Mouse (Mus musculus) CH12.LX (cell line): Measurements from ENCODE around the gene D230025D16Rik. TPM values are rescaled to one million over a fixed set of nuclear protein-coding genes. Genes with fewer than 3 reads are reported as not detected.

Experiments
- DNase-seq: peaks from one replicate; pipeline ENCODE4 v3.0.0-alpha.2; 2013; ENCODE audit errors: extremely low read depth
- H3K27ac ChIP-seq: 2 replicates; pipeline ENCODE4 v1.5.1; 2012; ENCODE audit warnings: low read depth, mild to moderate bottlenecking, control low read depth, moderate library complexity; ENCODE audit not compliant: insufficient read depth
- H3K27me3 ChIP-seq: replicated peaks from 2 replicates; pipeline ENCODE3; 2012; ENCODE audit warnings: inconsistent platforms
- H3K36me3 ChIP-seq, 2 experiments: replicated peaks in 1 of 2; 2 replicates each; pipeline versions ENCODE3 to v1.6.1; 2012; ENCODE audit warnings: inconsistent platforms in 1 of 2, low read length in 1 of 2, mild to moderate bottlenecking in 1 of 2, mixed read lengths in 1 of 2, moderate library complexity in 1 of 2; ENCODE audit not compliant: control insufficient read depth in 1 of 2, insufficient read depth in 1 of 2
- H3K4me1 ChIP-seq, 2 experiments: 2 replicates each; pipeline ENCODE4 v1.6.1; 2012; ENCODE audit warnings: inconsistent platforms in 1 of 2, moderate library complexity in 1 of 2; ENCODE audit not compliant: insufficient read depth in 2 of 2, control insufficient read depth in 1 of 2
- H3K4me2 ChIP-seq: 2 replicates; pipeline ENCODE4 v1.6.1; 2012; ENCODE audit warnings: low read depth, mild to moderate bottlenecking, control low read depth; ENCODE audit not compliant: poor library complexity, insufficient read depth, severe bottlenecking
- H3K4me3 ChIP-seq, 3 experiments: fragments of 150-350 bp in 1 of 3; sonication (generic) in 1 of 3; replicated peaks in 1 of 3; 2 replicates each; pipeline versions ENCODE3 to v1.5.1; 2011 to 2012; ENCODE audit warnings: low read depth in 2 of 3, low read length in 2 of 3, mild to moderate bottlenecking in 2 of 3, moderate library complexity in 2 of 3, control low read depth in 1 of 3, improper control_type of control experiment in 1 of 3, inconsistent platforms in 1 of 3, mixed read lengths in 1 of 3; ENCODE audit not compliant: poor library complexity in 1 of 3
- H3K79me2 ChIP-seq: replicated peaks from 2 replicates; pipeline ENCODE4 v1.6.1; 2012; ENCODE audit warnings: mild to moderate bottlenecking, moderate library complexity; ENCODE audit not compliant: control insufficient read depth, poor library complexity, insufficient read depth, severe bottlenecking; ENCODE audit errors: extremely low read depth
- H3K9ac ChIP-seq: 2 replicates; pipeline ENCODE4 v1.6.1; 2012; ENCODE audit warnings: low read depth, mild to moderate bottlenecking, control low read depth, moderate library complexity; ENCODE audit not compliant: insufficient read depth
- H3K9me3 ChIP-seq: replicated peaks from 2 replicates; pipeline ENCODE3; 2012; ENCODE audit warnings: low read length, inconsistent platforms, mixed read lengths
- BHLHE40 ChIP-seq: IDR thresholded peaks from 2 replicates; pipeline ENCODE4 v1.6.1; 2011; ENCODE audit warnings: mild to moderate bottlenecking, low read depth, low read length, improper control_type of control experiment
- CHD1 ChIP-seq: IDR thresholded peaks from 2 replicates; pipeline ENCODE4 v1.6.1; 2012; ENCODE audit warnings: low read depth, low read length, improper control_type of control experiment, inconsistent platforms
- CHD2 ChIP-seq: IDR thresholded peaks from 2 replicates; pipeline ENCODE4 v1.6.1; 2011; ENCODE audit warnings: low read length, improper control_type of control experiment
- CTCF ChIP-seq, 2 experiments: IDR thresholded peaks in 1 of 2; conservative IDR thresholded peaks in 1 of 2; 2 replicates each; pipeline ENCODE4 v1.5.1; 2011 to 2012; ENCODE audit warnings: low read depth in 2 of 2, low read length in 2 of 2, improper control_type of control experiment in 1 of 2, inconsistent platforms in 1 of 2, mild to moderate bottlenecking in 1 of 2, moderate library complexity in 1 of 2
- E2F4 ChIP-seq: IDR thresholded peaks from 2 replicates; pipeline ENCODE4 v1.6.1; 2011; ENCODE audit warnings: low read depth, low read length, improper control_type of control experiment; ENCODE audit not compliant: insufficient replicate concordance
- ELF1 ChIP-seq: IDR thresholded peaks from 2 replicates; pipeline ENCODE4 v1.6.1; 2014; ENCODE audit warnings: low read depth, mild to moderate bottlenecking, inconsistent platforms, low read length, improper control_type of control experiment
- EP300 ChIP-seq: IDR thresholded peaks from 2 replicates; pipeline ENCODE4 v1.6.1; 2011; ENCODE audit warnings: low read length, improper control_type of control experiment
- ETS1 ChIP-seq: conservative IDR thresholded peaks from 2 replicates; pipeline ENCODE4 v1.6.1; 2012; ENCODE audit warnings: low read depth, mild to moderate bottlenecking, inconsistent platforms, low read length, improper control_type of control experiment, moderate library complexity
- GABPA ChIP-seq: IDR thresholded peaks from 2 replicates; pipeline ENCODE4 v1.6.1; 2012; ENCODE audit warnings: low read depth, low read length, improper control_type of control experiment, inconsistent platforms; ENCODE audit not compliant: insufficient replicate concordance
- IRF4 ChIP-seq: IDR thresholded peaks from 2 replicates; pipeline ENCODE4 v1.6.1; 2014; ENCODE audit warnings: low read depth, mild to moderate bottlenecking, inconsistent platforms, low read length, improper control_type of control experiment
- JUN ChIP-seq: IDR thresholded peaks from 2 replicates; pipeline ENCODE4 v1.6.1; 2011; ENCODE audit warnings: low read depth, mild to moderate bottlenecking, low read length, improper control_type of control experiment, moderate library complexity; ENCODE audit not compliant: insufficient read depth
- JUND ChIP-seq: conservative IDR thresholded peaks from 2 replicates; pipeline ENCODE4 v1.6.1; 2011; ENCODE audit warnings: low read depth, low read length, improper control_type of control experiment
- KAT2A ChIP-seq: IDR thresholded peaks from 2 replicates; pipeline ENCODE4 v1.6.1; 2012; ENCODE audit warnings: low read length, improper control_type of control experiment, inconsistent platforms; ENCODE audit not compliant: insufficient replicate concordance
- MAFK ChIP-seq: IDR thresholded peaks from 2 replicates; pipeline ENCODE4 v1.6.1; 2011; ENCODE audit warnings: low read length, improper control_type of control experiment; ENCODE audit not compliant: insufficient replicate concordance
- MAX ChIP-seq: IDR thresholded peaks from 2 replicates; pipeline ENCODE4 v1.6.1; 2011; ENCODE audit warnings: low read length, improper control_type of control experiment
- MAZ ChIP-seq: IDR thresholded peaks from 2 replicates; pipeline ENCODE4 v1.6.1; 2012; ENCODE audit warnings: low read depth, mild to moderate bottlenecking, inconsistent platforms, low read length, improper control_type of control experiment, moderate library complexity
- MEF2A ChIP-seq: IDR thresholded peaks from 2 replicates; pipeline ENCODE4 v1.6.1; 2014; ENCODE audit warnings: low read depth, mild to moderate bottlenecking, inconsistent platforms, low read length, improper control_type of control experiment, borderline replicate concordance
- MXI1 ChIP-seq: IDR thresholded peaks from 2 replicates; pipeline ENCODE4 v1.6.1; 2011; ENCODE audit warnings: mild to moderate bottlenecking, low read depth, low read length, improper control_type of control experiment
- MYC ChIP-seq: IDR thresholded peaks from 2 replicates; pipeline ENCODE4 v1.6.1; 2011; ENCODE audit warnings: low read depth, mild to moderate bottlenecking, improper control_type of control experiment, low read length
- NELFE ChIP-seq: IDR thresholded peaks from 2 replicates; pipeline ENCODE4 v1.6.1; 2011; ENCODE audit warnings: low read depth, low read length, improper control_type of control experiment
- NRF1 ChIP-seq: IDR thresholded peaks from 2 replicates; pipeline ENCODE4 v1.6.1; 2014; ENCODE audit warnings: low read depth, mild to moderate bottlenecking, inconsistent platforms, low read length, improper control_type of control experiment, moderate library complexity
- PAX5 ChIP-seq: IDR thresholded peaks from 2 replicates; pipeline ENCODE4 v1.6.1; 2012; ENCODE audit warnings: low read length, inconsistent platforms, mixed read lengths
- POLR2A ChIP-seq: IDR thresholded peaks from 2 replicates; pipeline ENCODE4 v1.6.1; 2011; ENCODE audit warnings: low read depth, mild to moderate bottlenecking, improper control_type of control experiment, low read length
- POLR2AphosphoS2 ChIP-seq: IDR thresholded peaks from 2 replicates; pipeline ENCODE4 v1.6.1; 2011; ENCODE audit warnings: low read depth, low read length, improper control_type of control experiment
- RAD21 ChIP-seq: IDR thresholded peaks from 2 replicates; pipeline ENCODE4 v1.6.1; 2011; ENCODE audit warnings: low read depth, mild to moderate bottlenecking, low read length, improper control_type of control experiment, moderate library complexity
- RCOR1 ChIP-seq: conservative IDR thresholded peaks from 2 replicates; pipeline ENCODE4 v1.6.1; 2012; ENCODE audit warnings: low read depth, mild to moderate bottlenecking, inconsistent platforms, low read length, improper control_type of control experiment
- SIN3A ChIP-seq: IDR thresholded peaks from 2 replicates; pipeline ENCODE4 v1.6.1; 2012; ENCODE audit warnings: low read length, improper control_type of control experiment, inconsistent platforms
- SMC3 ChIP-seq: IDR thresholded peaks from 2 replicates; pipeline ENCODE4 v1.6.1; 2011; ENCODE audit warnings: low read depth, low read length, improper control_type of control experiment
- TBP ChIP-seq: conservative IDR thresholded peaks from 2 replicates; pipeline ENCODE4 v1.6.1; 2011; ENCODE audit warnings: low read depth, low read length, improper control_type of control experiment
- TCF12 ChIP-seq: IDR thresholded peaks from 2 replicates; pipeline ENCODE4 v1.6.1; 2014; ENCODE audit warnings: low read depth, mild to moderate bottlenecking, inconsistent platforms, low read length, improper control_type of control experiment
- UBTF ChIP-seq: IDR thresholded peaks from 2 replicates; pipeline ENCODE4 v1.6.1; 2012; ENCODE audit warnings: low read depth, mild to moderate bottlenecking, inconsistent platforms, low read length, improper control_type of control experiment, moderate library complexity
- USF1 ChIP-seq: IDR thresholded peaks from 2 replicates; pipeline ENCODE4 v1.6.1; 2014; ENCODE audit warnings: low read depth, mild to moderate bottlenecking, inconsistent platforms, low read length, improper control_type of control experiment
- USF2 ChIP-seq: conservative IDR thresholded peaks from 2 replicates; pipeline ENCODE4 v1.6.1; 2011; ENCODE audit warnings: low read depth, low read length, improper control_type of control experiment
- ZC3H11A ChIP-seq: IDR thresholded peaks from 2 replicates; pipeline ENCODE4 v1.6.1; 2012; ENCODE audit warnings: low read depth, mild to moderate bottlenecking, inconsistent platforms, low read length, improper control_type of control experiment
- ZKSCAN1 ChIP-seq: IDR thresholded peaks from 2 replicates; pipeline ENCODE4 v1.6.1; 2012; ENCODE audit warnings: low read depth, inconsistent platforms, low read length, improper control_type of control experiment, borderline replicate concordance
- ZMIZ1 ChIP-seq: IDR thresholded peaks from 2 replicates; pipeline ENCODE4 v1.6.1; 2012; ENCODE audit warnings: low read depth, mild to moderate bottlenecking, inconsistent platforms, low read length, improper control_type of control experiment
- ZNF384 ChIP-seq: IDR thresholded peaks from 2 replicates; pipeline ENCODE4 v1.6.1; 2012; ENCODE audit warnings: low read depth, low read length, improper control_type of control experiment, inconsistent platforms
- dilution Hi-C: fragments of 300-500 bp; cut with MboI; formaldehyde crosslinking; loops from 2 replicates; pipeline ENCODE4 v1.14.3; 2020; ENCODE audit warnings: low sequenced_read_pairs; ENCODE audit not compliant: extremely low pct_unique_long_range_greater_than_20kb, extremely low pct_ligation_motif_present
- in situ Hi-C: fragments of 300-500 bp; cut with MboI; formaldehyde crosslinking; loops from 3 replicates; pipeline ENCODE4 v1.14.3; 2019; ENCODE audit warnings: low sequenced_read_pairs, low pct_ligation_motif_present, low pct_unique_long_range_greater_than_20kb, mixed read lengths
- polyA plus RNA-seq: library from polyadenylated mRNA; unstranded; fragments of >175 nt; gene quantifications from 2 replicates; pipeline ENCODE4 v1.2.1, GENCODE M21; 2012; ENCODE audit warnings: low read depth; ENCODE audit not compliant: insufficient read length
- total RNA-seq, 2 experiments: library from RNA; depleted of rRNA; stranded (reverse); fragments of 300-350 nt in 1 of 2; fragments of >200 nt in 1 of 2; gene quantifications; 2 replicates each; pipeline ENCODE4 v1.2.3; 2012 to 2014

Gene D230025D16Rik
- 10.7 and 11.9 TPM in 2 replicates for total RNA-seq (2012; rRNA removed)
- total RNA-seq (2014; rRNA removed): 19.2 and 21.5 TPM in 2 replicates
- 13.5 and 14.0 TPM in 2 replicates for polyA plus RNA-seq

DNA sequence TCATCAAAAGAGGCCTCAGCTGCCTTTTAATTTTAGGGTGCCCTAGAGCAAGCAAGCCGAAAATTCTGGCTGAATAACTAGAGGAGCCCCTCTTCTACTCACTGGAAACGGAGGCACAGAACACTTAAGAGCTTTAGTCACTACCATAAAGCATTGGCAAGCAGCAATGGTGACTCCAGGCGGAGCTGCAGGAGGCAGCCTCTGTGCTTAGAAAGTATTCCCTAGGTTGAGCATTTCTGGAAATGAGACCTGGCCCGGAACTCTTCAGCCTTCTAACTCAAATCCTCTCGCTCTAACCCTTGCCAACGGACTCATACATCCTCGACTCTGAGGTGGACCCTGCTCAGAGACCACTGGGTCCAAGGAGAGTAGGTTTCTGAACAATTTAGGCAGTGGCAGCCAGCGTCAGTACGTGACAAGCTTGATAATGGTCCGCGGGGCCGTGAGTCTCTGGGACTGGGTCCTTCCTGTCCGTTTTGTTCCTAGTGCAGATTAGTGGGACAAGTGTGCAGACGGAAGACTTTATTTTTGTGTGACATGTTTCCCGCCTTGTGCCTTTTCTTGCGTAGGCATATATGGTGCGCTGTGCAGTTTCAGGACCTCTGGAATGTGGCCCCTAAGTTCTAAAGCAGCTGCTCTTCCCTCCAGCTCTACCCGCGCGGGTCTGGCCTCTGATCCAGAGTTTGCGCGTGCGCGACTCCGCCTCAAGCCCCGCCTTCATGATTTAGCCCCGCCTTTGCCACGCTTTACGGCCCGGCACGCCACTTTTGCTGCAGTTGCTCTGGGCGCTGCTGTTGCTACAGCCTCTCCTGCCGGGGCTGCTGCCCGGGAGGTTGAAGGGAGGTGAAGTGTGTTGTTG, at the start of gene D230025D16Rik:
D230025D16Rik (plus strand) TSS at position 733 of the 859 bp plus-strand sequence.
- Histone ChIP-seq H3K36me3 (peaks cover 0 to 9% of the 10 kb centered on the region in 2 experiments), H3K4me3 (peak within 1 kb of the TSS; percentile 83 to 99 (median 97)), H3K27me3 (no peaks in the 10 kb centered on the region), H3K4me2 (peak within 1 kb of the TSS; percentile 78), H3K9ac (peak within 1 kb of the TSS; percentile 88), H3K4me1 (peaks cover 3 to 20% of the 10 kb centered on the region in 2 experiments; a peak in 3 of 4 replicates), H3K79me2 (peaks cover 21% of the 10 kb centered on the region), H3K9me3 (no peaks in the 10 kb centered on the region), H3K27ac (peak within 1 kb of the TSS; percentile 61)
- in situ Hi-C loops: loop anchor here (5.0 kb wide), 1 partner anchor 77 kb away; no protein-coding TSS in a partner anchor
- peak; percentile 91 for DNase-seq
- dilution Hi-C loops: no loop called here
- TF ChIP-seq SMC3: peak; percentile 16
- no peak for TF ChIP-seq BHLHE40
- peak; percentile 99 for TF ChIP-seq POLR2A
- no peak for TF ChIP-seq CHD2
- TF ChIP-seq NELFE: peak; percentile 96
- TF ChIP-seq EP300: no peak
- no peak for TF ChIP-seq CTCF (conservative IDR thresholded peaks at IDR 0.05 in 1 of 2, IDR thresholded peaks at IDR 0.05 in 1 of 2; ENCODE audit: low read depth in 2 of 2, low read length in 2 of 2)
- 0 out of 2 replicates have a peak, but pooled peaks have one; percentile 20 for TF ChIP-seq MEF2A
- TF ChIP-seq ZMIZ1: peak; percentile 81
- no peak for TF ChIP-seq USF2
- TF ChIP-seq ELF1: peak; percentile 55; the same call in 1 of the 2 replicates
- no peak for TF ChIP-seq MAZ
- peak; percentile 91 for TF ChIP-seq NRF1
- TF ChIP-seq TBP: peak; percentile 83
- TF ChIP-seq ZC3H11A: no peak
- no peak for TF ChIP-seq CHD1
- no peak; the same call in 1 of the 2 replicates for TF ChIP-seq UBTF
- TF ChIP-seq E2F4: no peak
- peak; percentile 94; the same call in 1 of the 2 replicates for TF ChIP-seq POLR2AphosphoS2
- TF ChIP-seq MXI1: peak; percentile 89
- TF ChIP-seq JUN: no peak
- TF ChIP-seq ETS1: no peak
- no peak for TF ChIP-seq USF1
- TF ChIP-seq RCOR1: no peak
- TF ChIP-seq ZNF384: no peak
- no peak for TF ChIP-seq MAFK
- no peak for TF ChIP-seq MYC
- peak; percentile 92 for TF ChIP-seq TCF12
- TF ChIP-seq MAX: peak; percentile 53; the same call in 1 of the 2 replicates
- TF ChIP-seq PAX5: no peak
- TF ChIP-seq SIN3A: no peak; the same call in 1 of the 2 replicates
- no peak for TF ChIP-seq JUND
- TF ChIP-seq GABPA: peak; percentile 16; the same call in 1 of the 2 replicates
- no peak for TF ChIP-seq ZKSCAN1
- TF ChIP-seq RAD21: no peak
- peak; percentile 47; the same call in 1 of the 2 replicates for TF ChIP-seq IRF4
- peak; percentile 88; the same call in 1 of the 2 replicates for TF ChIP-seq KAT2A
